19 mouse cellular contexts compared by ENCODE assay signal in the genomic region with DNA sequence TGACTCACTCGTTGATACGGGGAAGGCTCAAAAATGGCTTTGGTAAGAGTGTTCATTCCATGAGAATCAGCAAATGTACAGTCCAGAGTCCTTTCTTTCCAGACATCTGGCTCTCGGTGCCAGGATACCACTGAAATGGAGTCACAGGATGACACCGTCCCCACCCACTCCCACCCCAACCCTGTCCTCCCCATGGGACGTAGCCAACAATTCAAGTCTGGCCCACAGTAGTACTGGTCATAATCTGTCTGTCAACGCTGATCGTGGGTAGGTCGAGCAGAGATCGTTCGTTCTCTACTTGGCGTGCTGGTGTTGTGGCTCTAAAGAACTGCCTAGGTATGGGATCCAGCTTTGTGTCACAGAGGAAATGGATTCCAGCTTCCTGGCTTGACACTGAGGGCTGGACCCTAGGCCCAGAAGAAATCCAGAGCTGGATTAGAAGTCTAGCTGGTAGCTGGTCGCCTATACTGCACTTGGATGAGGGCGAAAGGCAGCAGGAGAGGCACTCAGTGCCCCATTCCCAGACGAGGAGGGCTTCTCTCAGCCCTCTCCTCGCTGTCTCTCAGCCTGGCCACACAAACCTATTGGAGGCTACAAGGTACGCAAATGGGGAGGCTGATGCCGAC. TPM values are rescaled to one million over a fixed set of nuclear protein-coding genes. Genes with fewer than 3 reads are reported as not detected.
DNase-seq lines count a peak whose midpoint lies in the region; ATAC-seq lines count a peak whose summit lies in the region.
"Had no signal": no experiment of that assay in that cellular context is flagged by ENCODE, and none has a peak within 500 bp of the region (broad histone marks: within the 10 kb centered on the region; RNA-seq: fewer than 3 reads in every experiment).

No protein-coding gene starts in this region.

- 58% methylated on average over 17 of the region's 17 CpGs for WGBS in liver, embryonic 12.5 days (ENCODE audit: insufficient replicate concordance)

- H3K27me3 ChIP-seq in liver, embryonic 12.5 days (replicated peaks), result no peaks in the 10 kb centered on the region
- H3K27me3 ChIP-seq: neural tube, embryonic 12.5 days had no signal

- H3K4me3 ChIP-seq in liver, embryonic 12.5 days, result peak overlapping the region; percentile 44
- H3K4me3 ChIP-seq: embryonic facial prominence, embryonic 10.5 days; heart, embryonic 13.5 days; limb, embryonic 10.5 days; neural tube, embryonic 12.5 days had no signal

- no peak for ATAC-seq in liver, embryonic 12.5 days
- ATAC-seq: midbrain, embryonic 16.5 days had no signal

- no peaks in the 10 kb centered on the region for H3K36me3 ChIP-seq in liver, embryonic 12.5 days
- H3K36me3 ChIP-seq: embryonic facial prominence, embryonic 10.5 days; heart, embryonic 13.5 days; limb, embryonic 10.5 days; neural tube, embryonic 12.5 days had no signal

- H3K27ac ChIP-seq in liver, embryonic 12.5 days, result peak overlapping the region; percentile 61
- H3K27ac ChIP-seq: embryonic facial prominence, embryonic 10.5 days; heart, embryonic 13.5 days; limb, embryonic 10.5 days; neural tube, embryonic 12.5 days had no signal

- DNase-seq in heart, adult 11 months, result peak; percentile 88
- DNase-seq in heart, adult 8-10 months (ENCODE audit: low spot score), result no peak
- DNase-seq in 3134 (ENCODE audit: extremely low read depth, insufficient read length, low spot score), result peak; percentile 56
- DNase-seq in NIH3T3 (ENCODE audit: low read depth), result peak; percentile 68
- no peak for DNase-seq in B cell, adult 2 months
- no peak for DNase-seq in right cerebral cortex, postnatal 25 days
- DNase-seq in cerebellum, postnatal 36 days, result no peak
- DNase-seq: adrenal gland, postnatal 36 days; cerebellum, postnatal 25 days; gastrocnemius, postnatal 25 days; kidney, postnatal 25 days; lung, adult 2 months; thymus, adult 18-20 months had no signal

- peak overlapping the region; percentile 66 for H3K4me2 ChIP-seq in liver, embryonic 12.5 days
- H3K4me2 ChIP-seq: neural tube, embryonic 12.5 days had no signal

- H3K9ac ChIP-seq in liver, embryonic 12.5 days, result peak overlapping the region; percentile 59; the same call in 1 of the 2 replicates
- H3K9ac ChIP-seq: heart, embryonic 13.5 days; neural tube, embryonic 12.5 days had no signal

- H3K9me3 ChIP-seq in liver, embryonic 12.5 days (replicated peaks), result no peaks in the 10 kb centered on the region
- H3K9me3 ChIP-seq: embryonic facial prominence, embryonic 10.5 days; heart, embryonic 13.5 days; limb, embryonic 10.5 days; neural tube, embryonic 12.5 days had no signal

- H3K4me1 ChIP-seq in liver, embryonic 12.5 days, result peaks cover 72% of the 10 kb centered on the region
- H3K4me1 ChIP-seq: neural tube, embryonic 12.5 days had no signal

RNA-seq across cellular contexts. Expression of a gene that starts 41.6 kb away (rescaled TPM):
- total RNA-seq in heart, adult 8-10 months (2022), result 10 to 100 TPM; 29.0 to 32.4 (median 30.3) TPM
- 22.7 and 23.5 TPM in 2 replicates for polyA plus RNA-seq in liver, embryonic 12.5 days (2016; fragmentation: Nextera tagmentation; extraction: Ambion mirVana)

Comparison
In these comparisons a context has a peak if more than half of its experiments do, and no peak if none do; other contexts are left out.
1. DNase-seq: peak in heart, adult 11 months (single experiment), 3134 (single experiment) and NIH3T3 (single experiment); none in heart, adult 8-10 months (single experiment), B cell, adult 2 months (0 of 2), right cerebral cortex, postnatal 25 days (single experiment) and cerebellum, postnatal 36 days (0 of 2).